Mouse (Mus musculus) left cerebral cortex, adult 11 months (tissue): ENCODE data around the gene Tpk1.

Experiments
- DNase-seq: peaks from one replicate; pipeline ENCODE4 v3.0.0; 2022; ENCODE audit warnings: low spot score

The Tpk1 gene

GRCm38 (mm10) chr6:43665677-43666546 lies at the start of gene Tpk1:
Gene Tpk1 (minus strand): TSS chr6:43666278.
- peak; percentile 84 for DNase-seq

GRCm38 (mm10) chr6:43702810-43703614 lies 36.9 kb upstream of the Tpk1 start:
- DNase-seq: no peak

- no peak for DNase-seq
These were observed 25.8 kb upstream of the Tpk1 start for GRCm38 (mm10) chr6:43691863-43692262.

GRCm38 (mm10) chr6:43685985-43686384 lies 19.9 kb upstream of the Tpk1 start:
- no peak for DNase-seq

- DNase-seq: no peak
These were observed 16.5 kb upstream of the Tpk1 start for GRCm38 (mm10) chr6:43682535-43682934.

GRCm38 (mm10) chr6:43678689-43679212 lies 12.7 kb upstream of the Tpk1 start:
- no peak for DNase-seq

- no peak for DNase-seq
These were observed 11.5 kb upstream of the Tpk1 start for GRCm38 (mm10) chr6:43677566-43677965.

GRCm38 (mm10) chr6:43676139-43676538 lies 10.1 kb upstream of the Tpk1 start:
- no peak for DNase-seq

- DNase-seq: no peak
These were observed 9.1 kb upstream of the Tpk1 start for GRCm38 (mm10) chr6:43674986-43675760.

GRCm38 (mm10) chr6:43670939-43671338 lies 4.9 kb upstream of the Tpk1 start:
- DNase-seq: no peak

- DNase-seq: no peak
These were observed 1.6 kb upstream of the Tpk1 start for GRCm38 (mm10) chr6:43667681-43668080.

GRCm38 (mm10) chr6:43666611-43667400 lies 728 bp upstream of the Tpk1 start:
- DNase-seq: no peak

GRCm38 (mm10) chr6:43661822-43662221 lies 4.3 kb downstream of the Tpk1 start:
- no peak for DNase-seq

GRCm38 (mm10) chr6:43658290-43658689 lies 7.8 kb downstream of the Tpk1 start:
- DNase-seq: no peak

GRCm38 (mm10) chr6:43657845-43658244 lies 8.2 kb downstream of the Tpk1 start:
- no peak for DNase-seq

- DNase-seq: no peak
These were observed 11.1 kb downstream of the Tpk1 start for GRCm38 (mm10) chr6:43654876-43655456.

- DNase-seq: no peak
These were observed 16.6 kb downstream of the Tpk1 start for GRCm38 (mm10) chr6:43649516-43649915.

- DNase-seq: no peak
These were observed 20.4 kb downstream of the Tpk1 start for GRCm38 (mm10) chr6:43645674-43646073.

GRCm38 (mm10) chr6:43645105-43645504 lies 21.0 kb downstream of the Tpk1 start:
- DNase-seq: no peak

GRCm38 (mm10) chr6:43643718-43644117 lies 22.4 kb downstream of the Tpk1 start:
- DNase-seq: no peak

- peak; percentile 50 for DNase-seq
These were observed 23.7 kb downstream of the Tpk1 start for GRCm38 (mm10) chr6:43642375-43642774.
